Mouse (Mus musculus) neutrophil, adult 5-6 weeks (primary cell): Measurements from ENCODE around the gene Ficd. TPM values are rescaled to one million over a fixed set of nuclear protein-coding genes. Genes with fewer than 3 reads are reported as not detected.
A peak's percentile ranks its signal among the peaks of the same experiment; 100 is the strongest.
"Not testable (repeated sequence)": the region's sequence is repeated elsewhere in the genome, so short reads cannot be mapped to it uniquely, and the experiment has no call there.

Source experiments
- ATAC-seq: fragments of 151-379, 151-347 bp; 2 replicates; pipeline ENCODE4 v1.8.0; 2017; ENCODE audit warnings: mild to moderate bottlenecking, moderate TSS enrichment; ENCODE audit not compliant: insufficient number of reproducible peaks, poor library complexity, low FRiP score, severe bottlenecking; ENCODE audit errors: extremely low read depth
- total RNA-seq: library from RNA; stranded (forward); fragments of 200-1000 nt; gene quantifications from 2 replicates; pipeline ENCODE4 v1.2.3, GENCODE M21; 2017

Ficd gene
- total RNA-seq, 1 experiment from 2014 or later: 3.6 TPM

DNA sequence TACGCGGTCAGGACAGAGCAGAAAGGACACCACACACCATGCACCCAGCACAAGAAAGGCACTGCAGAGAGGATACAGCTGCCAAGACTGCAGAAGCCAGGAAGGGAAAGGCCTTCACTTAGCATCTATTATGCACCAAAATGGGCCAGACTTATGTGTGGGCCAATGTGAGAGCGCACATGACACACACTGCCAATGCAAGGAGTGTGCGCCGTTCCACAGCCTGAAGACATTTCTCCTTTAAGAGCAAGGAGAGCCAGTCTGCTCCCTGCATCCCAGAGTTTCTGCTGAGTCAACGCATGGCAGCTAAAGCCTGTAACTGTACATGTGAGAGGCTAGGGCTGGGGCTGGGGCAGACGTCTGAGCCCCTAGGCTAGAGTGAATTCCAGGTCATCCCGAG lies 33.2 kb downstream of the Ficd start:
- ATAC-seq: no peak

DNA sequence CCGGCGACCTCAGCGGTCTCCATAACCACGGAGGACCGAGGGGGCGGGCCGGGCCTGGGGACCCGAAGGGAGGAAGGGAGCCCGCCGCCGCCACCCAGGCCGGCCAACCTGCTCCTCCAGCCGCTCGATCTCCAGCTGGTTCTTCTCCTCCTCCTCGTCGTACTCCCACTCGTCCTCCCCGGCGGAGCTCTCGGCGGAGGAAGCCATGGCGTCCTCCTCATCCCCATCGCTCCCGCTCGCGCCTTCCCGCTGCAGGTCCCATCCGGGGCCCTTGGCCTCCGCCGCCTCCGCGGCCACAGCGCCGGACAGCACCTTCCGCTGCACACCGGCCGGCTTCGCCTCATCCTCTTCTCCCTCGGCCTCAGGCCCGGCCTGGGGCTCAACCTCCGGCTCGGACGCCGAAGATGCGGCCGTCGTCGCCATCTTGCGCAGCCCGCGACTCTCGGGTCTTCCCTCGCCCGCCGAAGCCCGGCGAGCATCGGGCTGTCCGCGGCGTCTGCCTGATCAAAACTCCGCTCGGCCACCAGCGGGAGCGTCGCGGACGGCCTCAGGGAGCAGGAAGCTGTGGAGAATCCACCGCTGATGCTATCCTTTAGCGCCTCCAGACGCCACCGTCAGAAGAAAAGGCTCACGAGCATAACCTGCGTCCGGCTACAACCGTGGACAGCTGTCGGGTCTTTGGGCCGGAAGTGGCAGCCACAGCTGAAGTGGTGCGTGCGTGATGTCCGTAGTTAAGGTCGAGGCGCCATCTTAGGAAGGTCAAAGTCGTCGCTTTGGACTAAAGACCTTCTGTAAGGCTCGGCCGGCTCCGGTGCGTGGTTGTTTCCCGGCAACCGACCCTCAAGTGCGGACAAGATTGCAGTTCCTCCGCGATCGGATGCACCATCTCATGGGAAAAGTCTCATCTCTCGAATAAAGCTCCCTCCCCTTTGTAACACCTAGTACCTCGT lies 35.9 kb downstream of the Ficd start:
- peak; percentile 67 for ATAC-seq

DNA sequence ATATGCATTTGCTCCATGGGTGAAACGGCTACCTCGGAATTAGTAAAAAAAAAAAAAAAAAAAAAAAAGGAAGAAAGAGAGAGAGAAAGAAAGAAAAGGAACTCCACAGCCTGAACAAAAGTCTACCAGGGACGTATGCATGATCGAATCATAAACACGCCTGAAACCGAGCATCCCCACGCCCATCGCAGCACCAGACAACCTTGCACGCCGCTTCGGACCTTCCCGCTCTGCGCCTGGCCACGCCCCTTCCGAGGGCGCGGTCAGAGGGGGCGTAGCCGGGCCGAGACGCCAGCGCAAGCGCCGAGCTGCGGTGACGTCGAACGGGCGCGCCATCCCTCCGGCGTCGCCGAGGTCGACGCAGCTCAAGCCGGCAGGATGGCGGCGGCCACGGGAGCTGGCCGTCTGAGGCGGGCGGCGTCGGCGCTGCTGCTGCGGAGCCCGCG lies 36.9 kb downstream of the Ficd start, which contains the start of the genes Sart3 and Iscu:
Gene Sart3 (minus strand): TSS at position 61 of the 446 bp plus-strand sequence.
Gene Iscu (plus strand): TSS at position 299 of the 446 bp plus-strand sequence.
- peak; percentile 60 for ATAC-seq

DNA sequence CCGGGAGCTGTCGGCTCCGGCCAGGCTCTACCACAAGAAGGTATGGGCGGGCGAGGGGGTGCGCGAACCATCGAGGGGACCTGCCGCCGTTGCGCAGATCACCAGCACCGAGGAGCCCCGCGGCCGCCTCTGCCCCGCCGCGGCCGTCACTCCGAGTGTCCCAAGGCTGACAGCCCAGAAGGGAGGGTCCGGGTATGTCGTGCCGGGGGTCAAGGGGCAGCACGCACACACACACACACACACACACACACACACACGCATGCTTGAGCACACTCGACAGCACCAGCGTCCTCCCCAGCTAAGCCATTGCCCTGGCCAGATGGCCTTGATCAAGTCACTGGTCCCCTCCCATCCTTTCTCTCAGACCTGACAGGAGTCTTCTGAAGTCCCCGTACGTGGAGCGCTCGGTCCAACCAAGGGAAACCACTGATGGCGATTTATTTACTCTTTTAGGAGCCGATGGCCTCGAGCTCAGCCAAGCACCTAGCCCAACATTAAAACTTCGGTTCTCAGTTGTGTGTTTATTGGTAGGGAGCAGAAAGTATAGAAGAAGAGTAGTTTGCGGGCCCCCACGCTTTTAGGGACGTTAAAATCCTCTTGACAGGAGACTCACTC lies 37.4 kb downstream of the Ficd start:
- ATAC-seq: no peak

DNA sequence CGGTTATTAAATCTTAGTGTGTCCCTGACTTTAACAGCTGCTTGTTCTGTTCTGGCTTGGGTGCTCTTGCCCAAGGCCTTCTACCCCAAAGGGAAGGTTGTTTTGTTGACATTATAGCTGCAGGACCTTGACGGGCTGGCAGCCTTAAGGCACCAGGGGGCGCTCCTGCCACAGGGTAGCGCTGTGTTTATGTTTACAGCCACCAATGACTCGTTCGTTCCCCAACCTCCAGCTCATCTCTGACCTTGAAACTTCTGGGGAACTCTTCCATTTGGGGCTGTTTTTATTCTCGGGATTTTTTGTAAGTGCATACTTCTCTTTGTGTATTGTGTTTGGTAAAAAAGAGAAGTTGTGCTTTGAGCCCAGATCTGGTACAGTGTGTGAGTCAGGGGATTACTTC lies 38.1 kb downstream of the Ficd start:
- peak; percentile 59 for ATAC-seq

DNA sequence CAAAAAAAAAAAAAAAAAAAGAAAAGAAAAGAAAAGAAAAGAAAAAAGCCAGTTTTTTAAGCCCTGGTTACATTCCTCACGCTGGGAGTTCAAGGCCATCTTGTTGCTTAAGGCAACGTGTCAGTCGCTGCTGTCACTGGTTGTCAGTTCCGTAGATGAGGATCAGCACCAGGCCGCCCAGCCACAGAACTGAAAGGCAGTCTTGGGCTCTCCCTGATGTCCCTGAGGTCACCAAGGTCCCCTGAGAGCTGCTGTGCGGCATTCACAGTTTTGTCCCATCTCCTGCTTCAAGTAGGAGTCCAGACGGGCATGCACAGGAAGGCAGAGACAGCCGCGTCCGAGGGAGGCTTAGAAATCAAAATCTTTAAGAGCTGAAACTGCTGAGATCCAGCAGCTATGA lies 40.0 kb downstream of the Ficd start:
- ATAC-seq: no peak

DNA sequence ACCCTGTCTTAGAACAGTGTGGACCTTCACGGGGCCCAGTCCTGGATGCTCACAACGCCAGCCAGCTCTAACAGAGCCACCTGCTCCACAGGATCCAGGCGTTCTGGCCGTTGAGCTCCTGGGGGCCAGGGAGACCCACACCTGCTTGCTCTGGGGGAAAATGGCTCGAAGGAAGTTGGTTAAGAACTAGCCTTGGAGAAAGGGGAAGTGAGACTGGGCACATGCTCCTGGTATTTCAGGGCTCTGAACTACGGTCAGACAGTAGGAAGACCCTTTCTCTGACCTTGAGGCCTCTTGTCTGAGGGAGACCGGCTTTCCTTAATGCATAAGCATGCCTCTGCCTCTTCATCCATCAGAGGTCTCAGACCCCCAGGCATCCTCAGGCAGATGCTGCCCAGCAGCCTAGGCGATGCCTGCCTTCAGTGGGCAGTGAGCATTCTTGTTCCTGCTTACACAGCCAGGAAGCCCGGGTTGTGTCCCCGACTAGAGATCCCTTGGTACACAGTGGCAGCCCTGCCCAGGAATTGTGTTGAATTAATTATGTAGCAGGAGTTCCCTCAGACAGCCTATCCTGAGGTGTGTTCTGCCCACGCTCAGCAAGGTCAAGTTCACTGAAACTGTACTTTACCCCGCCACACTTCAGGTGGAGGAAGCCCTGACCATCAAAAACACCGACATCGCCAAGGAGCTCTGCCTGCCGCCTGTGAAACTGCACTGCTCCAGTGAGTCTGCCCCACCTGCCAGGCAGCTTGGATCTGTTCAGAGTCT lies 40.7 kb downstream of the Ficd start:
- no peak for ATAC-seq

DNA sequence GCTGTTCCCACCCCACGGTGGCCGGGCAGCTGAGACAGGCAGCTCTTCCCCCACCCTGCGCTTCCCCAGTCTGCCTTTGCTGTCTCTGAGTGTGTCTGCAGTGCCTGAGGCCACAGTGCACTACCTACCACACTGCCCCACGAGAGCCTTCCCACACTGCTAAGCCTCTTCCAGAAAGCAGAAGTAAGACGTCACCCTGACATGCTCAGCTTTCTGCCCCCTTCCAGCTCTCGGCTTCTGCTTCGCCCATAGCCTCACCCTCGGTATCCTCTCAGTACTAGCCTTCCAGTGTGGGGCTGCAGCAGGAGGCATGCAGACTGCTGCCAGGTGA lies 41.3 kb downstream of the Ficd start:
- peak; percentile 64 for ATAC-seq

DNA sequence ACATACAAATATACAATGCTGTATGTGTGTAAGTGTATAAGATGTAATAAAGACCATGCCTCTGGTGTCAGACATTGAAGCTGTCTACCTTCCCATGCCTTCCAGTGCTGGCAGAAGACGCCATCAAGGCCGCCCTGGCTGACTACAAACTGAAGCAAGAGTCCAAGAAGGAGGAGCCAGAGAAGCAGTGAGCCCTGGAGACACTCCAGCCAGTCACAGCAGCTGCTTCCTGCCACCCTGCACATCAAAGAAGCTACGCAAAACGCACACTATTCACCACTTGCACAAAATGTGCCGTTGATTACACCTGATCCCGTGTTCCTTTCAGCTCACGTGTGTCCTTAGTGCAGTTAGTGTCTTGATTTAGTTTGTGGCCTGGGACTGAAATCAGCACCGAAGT lies 42.1 kb downstream of the Ficd start:
- not testable (repeated sequence) for ATAC-seq

DNA sequence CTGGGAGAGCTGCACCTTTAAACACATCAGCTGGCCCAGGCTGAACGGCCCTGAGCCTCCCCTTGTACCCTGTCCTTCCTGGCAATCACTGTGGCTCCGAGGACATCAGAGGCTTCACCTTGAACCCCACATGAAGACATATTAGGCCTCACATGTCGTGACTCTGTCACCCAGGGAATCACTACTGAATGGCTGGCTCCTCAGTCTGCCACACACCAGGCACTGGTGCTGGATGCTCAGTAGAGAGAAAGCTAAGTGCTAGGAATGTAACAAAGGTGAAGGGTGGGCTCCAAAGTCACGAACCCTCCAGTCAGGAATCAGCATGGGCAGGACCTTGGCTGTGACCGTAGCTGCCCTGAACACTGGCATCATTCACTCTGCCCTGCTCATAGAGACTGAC lies 44.0 kb downstream of the Ficd start:
- no peak for ATAC-seq

DNA sequence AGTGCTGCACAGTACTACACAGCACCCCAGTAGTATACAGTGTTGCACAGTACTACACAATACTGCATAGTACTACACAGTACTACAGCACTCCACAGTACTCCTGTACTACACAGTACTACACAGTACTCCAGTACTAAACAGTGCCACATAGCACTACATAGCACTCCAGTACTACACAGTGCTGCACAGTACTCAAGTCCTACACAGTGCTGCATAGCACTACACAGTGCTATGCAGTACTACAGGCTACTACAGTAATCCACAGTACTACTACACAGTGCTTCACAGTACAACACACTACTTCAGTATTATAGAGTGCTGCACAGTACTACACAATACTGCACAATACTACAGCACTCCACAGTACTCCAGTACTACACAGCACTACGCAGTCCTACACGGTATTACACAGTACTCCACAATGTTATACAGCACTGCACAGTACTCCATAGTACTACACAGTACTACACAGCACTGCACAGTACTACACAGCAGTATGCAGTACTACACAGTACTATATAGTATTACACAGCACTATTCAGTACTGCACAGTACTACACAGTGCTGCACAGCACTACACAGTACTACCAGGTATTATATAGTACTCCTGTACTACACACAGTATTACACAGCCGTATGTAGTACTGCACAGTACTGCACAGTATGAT lies 44.6 kb downstream of the Ficd start:
- no peak for ATAC-seq

DNA sequence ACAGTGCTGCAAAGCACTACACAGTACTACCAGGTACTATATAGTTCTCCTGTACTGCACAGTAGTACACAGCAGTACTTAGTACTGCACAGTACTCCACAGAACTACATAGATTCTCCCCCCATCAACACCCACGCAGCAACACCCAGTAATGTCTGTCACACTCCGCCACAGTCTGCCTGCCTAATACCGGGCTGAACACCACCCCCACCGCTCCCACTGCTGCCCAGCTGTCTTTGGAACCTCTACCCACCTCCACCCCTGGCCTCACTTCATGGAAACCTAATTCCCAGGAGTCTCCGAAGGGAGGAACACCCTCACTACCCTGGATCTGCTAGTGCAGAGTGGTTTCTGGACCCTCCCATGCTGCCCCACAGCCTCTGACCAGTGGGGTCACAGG lies 45.2 kb downstream of the Ficd start:
- ATAC-seq: no peak

DNA sequence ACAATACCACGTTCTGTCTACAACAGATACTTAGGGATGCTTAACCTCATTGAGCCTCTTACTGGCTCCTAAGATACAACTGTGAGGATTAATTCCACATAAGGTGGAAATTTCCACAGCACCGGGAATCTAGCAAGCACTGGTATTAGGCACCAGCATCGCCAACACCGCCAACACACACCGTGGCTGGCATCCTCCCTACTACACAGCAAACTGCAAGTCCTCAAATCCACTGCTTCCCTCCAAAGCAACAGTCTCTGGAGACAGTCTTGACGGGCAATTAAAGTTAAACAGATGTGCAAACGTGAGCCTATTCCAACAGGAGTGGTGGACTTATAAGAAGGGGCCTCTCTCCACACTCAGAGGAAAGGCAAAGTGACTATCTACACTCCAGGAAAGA lies 45.7 kb downstream of the Ficd start:
- no peak for ATAC-seq

DNA sequence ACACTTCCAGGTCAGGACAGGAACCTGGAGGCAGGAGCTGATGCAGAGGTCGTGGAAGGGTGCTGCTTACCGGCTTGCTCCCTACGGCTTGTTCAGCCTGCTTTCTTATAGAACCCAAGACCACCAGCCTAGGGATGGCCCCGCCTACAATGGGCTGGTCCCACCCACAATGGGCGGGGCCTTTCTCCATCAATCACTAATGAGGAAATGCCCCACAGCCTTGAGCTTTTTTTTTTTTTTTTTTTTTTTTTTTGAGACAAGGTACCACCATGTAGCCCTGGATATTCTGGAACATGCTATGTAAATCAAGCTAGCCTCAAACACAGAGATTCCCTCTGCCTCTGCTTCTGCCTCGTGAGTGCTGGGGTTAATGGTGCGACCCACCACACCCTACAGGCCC lies 46.3 kb downstream of the Ficd start:
- no peak for ATAC-seq

DNA sequence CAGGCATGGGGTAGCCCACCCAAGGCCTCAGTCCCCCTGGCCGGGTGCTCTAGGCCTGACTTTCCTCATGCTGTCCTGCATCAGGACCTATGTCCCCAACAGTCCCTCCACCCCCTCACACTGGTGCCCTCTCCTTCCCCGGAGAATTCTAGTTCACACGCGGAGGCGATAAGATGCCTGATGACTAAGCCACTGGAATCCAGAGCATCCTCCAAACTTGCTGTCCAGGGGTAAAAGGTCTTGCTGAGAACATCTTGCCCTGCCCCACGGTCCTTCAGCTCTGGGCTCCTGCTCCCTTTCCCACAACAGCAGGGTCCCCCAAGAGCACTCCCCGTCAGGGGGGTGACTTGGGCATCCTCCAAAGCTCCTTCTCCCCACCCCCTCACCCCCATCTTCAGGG lies 47.0 kb downstream of the Ficd start:
- ATAC-seq: no peak

DNA sequence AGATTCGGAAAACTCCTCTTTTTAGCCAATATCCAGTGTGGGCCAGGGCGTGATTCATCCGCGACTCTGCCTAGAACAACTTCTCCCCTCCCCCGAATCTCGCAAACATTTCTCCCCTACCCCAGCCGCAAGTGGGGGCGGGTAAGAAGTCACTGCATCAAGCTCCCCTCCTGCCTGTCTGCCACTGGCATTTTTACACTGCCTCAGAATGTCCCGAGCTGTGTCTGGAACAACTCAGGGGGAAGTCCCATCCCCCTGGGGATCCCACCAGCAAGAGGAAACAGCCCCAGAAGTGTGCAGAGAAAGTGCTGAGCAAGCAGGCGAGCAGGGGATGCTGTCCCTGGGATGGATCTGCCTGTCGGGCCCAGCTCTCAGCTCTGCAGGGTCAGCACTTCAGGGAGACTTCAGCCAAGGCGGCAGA lies 48.0 kb downstream of the Ficd start:
- no peak for ATAC-seq

DNA sequence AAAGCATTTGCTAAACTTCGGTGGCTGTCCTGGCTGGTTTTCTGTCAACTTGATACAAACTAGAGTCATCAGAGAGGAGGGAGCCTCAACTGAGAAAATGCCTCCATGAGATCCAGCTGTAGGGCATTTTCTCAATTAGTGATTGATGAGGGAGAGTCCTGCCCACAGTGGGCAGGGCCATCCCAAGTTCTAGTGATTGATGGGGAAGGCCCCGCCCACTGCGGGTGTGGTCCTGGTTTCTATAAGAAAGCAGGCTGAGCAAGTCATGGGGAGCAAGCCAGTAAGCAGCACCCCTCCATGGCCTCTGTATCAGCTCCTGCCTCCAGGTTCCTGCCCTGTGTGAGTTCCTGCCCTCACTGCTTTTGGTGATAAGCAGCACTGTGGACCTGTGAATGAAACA lies 48.5 kb downstream of the Ficd start:
- not testable (repeated sequence) for ATAC-seq

DNA sequence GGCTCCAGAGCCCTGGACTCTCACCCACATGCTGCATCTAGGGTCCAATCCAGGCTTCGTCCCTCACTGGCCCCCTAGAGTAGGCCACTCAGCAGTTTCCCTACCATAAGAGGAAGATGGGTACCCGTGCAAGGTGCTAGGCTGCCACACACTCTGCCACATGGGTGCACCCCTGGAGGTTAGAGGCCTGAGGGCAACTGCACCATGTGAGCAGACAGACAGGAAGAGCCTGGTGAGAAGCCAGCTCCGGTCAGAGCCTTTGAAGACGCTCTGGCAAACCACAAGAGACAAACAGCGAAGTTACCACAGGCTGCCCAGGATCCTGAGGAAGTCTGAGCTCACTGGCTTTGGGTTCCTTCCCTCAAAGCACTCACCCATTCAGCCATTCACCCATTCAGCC lies 51.4 kb downstream of the Ficd start:
- ATAC-seq: peak; percentile 31; the same call in 1 of the 2 replicates

DNA sequence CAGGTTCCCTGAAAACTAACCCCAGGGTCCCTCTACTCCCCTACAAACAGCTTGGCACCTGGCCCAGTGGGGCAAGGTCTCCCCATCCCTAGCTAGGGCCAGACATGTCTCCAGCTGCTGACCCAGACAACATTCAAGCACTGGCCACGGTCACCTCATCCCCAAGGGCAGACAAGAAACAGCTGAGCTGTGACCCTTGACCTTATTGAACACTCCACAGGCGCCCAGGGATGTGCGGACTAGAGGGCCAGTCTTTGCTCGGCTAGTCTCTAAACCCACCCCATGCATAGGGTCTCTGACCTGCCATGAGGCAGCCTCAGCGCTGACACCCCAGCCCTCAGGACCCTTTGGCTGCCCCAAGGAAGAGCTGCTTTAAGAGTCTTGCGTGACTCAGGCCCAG lies 53.0 kb downstream of the Ficd start:
- ATAC-seq: no peak
